Mouse (Mus musculus) myocyte (in vitro differentiated cells): ENCODE data around the gene Prrc2c.

Experiments used
- POLR2A ChIP-seq: IDR thresholded peaks from one replicate; pipeline ENCODE4 v1.6.1; 2011; ENCODE audit warnings: low read depth, mild to moderate bottlenecking, control low read depth, moderate library complexity; ENCODE audit not compliant: insufficient read length
- POLR2AphosphoS2 ChIP-seq: IDR thresholded peaks from one replicate; pipeline ENCODE4 v1.6.1; 2011; ENCODE audit warnings: low read depth, control low read depth; ENCODE audit not compliant: insufficient read length
- REST ChIP-seq: IDR thresholded peaks from one replicate; pipeline ENCODE4 v1.6.1; 2011; ENCODE audit warnings: mild to moderate bottlenecking, control low read depth, moderate library complexity; ENCODE audit not compliant: insufficient read depth, insufficient read length

DNA sequence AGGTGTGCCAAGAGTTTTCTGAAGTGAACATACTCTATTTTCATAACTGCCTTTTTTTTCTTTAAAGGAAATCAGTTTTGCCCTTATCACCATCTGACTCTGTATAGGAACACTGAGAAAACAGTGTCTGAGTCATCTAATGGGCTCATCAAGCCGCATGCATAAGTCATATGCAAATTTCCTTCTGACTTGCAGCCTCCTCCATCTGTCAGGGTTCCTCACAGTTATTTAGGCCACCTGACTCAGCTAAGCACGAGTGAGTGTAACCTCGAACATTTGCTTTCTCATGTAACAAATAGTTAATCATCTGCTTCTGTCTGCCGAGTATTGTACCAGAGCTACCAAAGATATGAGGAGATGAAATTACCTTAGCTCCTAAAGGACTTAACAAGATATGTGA lies 33.3 kb upstream of the Prrc2c start:
- no peak for TF ChIP-seq POLR2A
- TF ChIP-seq POLR2AphosphoS2: no peak
- no peak for TF ChIP-seq REST
